Comparison of ENCODE assay signal across 8 mouse cellular contexts in genomic region chr14:56364711-56365237, GRCm38 (mm10). TPM values are rescaled to one million over a fixed set of nuclear protein-coding genes. Genes with fewer than 3 reads are reported as not detected.
DNase-seq lines count a peak whose midpoint lies in the region; ATAC-seq and TF ChIP-seq lines count a peak whose summit lies in the region.

TSS of gene Atp12a (plus strand) at chr14:56365068.

- H3K9ac ChIP-seq in embryonic facial prominence, embryonic 13.5 days, result peak within 1 kb of the TSS; percentile 57
- no peak within 1 kb of the TSS for H3K9ac ChIP-seq in kidney, embryonic 15.5 days

- H3K4me2 ChIP-seq in embryonic facial prominence, embryonic 13.5 days, result peak within 1 kb of the TSS; percentile 86
- H3K4me2 ChIP-seq in kidney, embryonic 15.5 days, result peak within 1 kb of the TSS; percentile 88

- no peak for ATAC-seq in embryonic facial prominence, embryonic 13.5 days (ENCODE audit: insufficient number of reproducible peaks, insufficient read depth, low FRiP score, low TSS enrichment, low read depth)
- peak; percentile 29; the same call in 1 of the 2 replicates for ATAC-seq in kidney, embryonic 15.5 days (replicated peaks; ENCODE audit: low FRiP score)
- ATAC-seq in megakaryocyte-erythroid progenitor cell, adult 5-6 weeks (replicated peaks; ENCODE audit: low FRiP score, low TSS enrichment, poor library complexity, severe bottlenecking), result no peak

- no peak within 1 kb of the TSS for H3K27ac ChIP-seq in layer of hippocampus, adult 2 months
- H3K27ac ChIP-seq in embryonic facial prominence, embryonic 13.5 days, result no peak within 1 kb of the TSS
- no peak within 1 kb of the TSS for H3K27ac ChIP-seq in kidney, embryonic 15.5 days

- H3K4me3 ChIP-seq in layer of hippocampus, adult 2 months, result peak within 1 kb of the TSS; percentile 44
- H3K4me3 ChIP-seq in embryonic facial prominence, embryonic 13.5 days, result peak within 1 kb of the TSS; percentile 46
- H3K4me3 ChIP-seq in kidney, embryonic 15.5 days (replicated peaks), result peak within 1 kb of the TSS; percentile 47

- no peaks in the 10 kb centered on the region for H3K9me3 ChIP-seq in embryonic facial prominence, embryonic 13.5 days
- H3K9me3 ChIP-seq in kidney, embryonic 15.5 days (replicated peaks), result no peaks in the 10 kb centered on the region

- peaks cover 60% of the 10 kb centered on the region for H3K27me3 ChIP-seq in embryonic facial prominence, embryonic 13.5 days
- peaks cover 64% of the 10 kb centered on the region for H3K27me3 ChIP-seq in kidney, embryonic 15.5 days

- whole genome bisulfite sequencing in embryonic facial prominence, embryonic 13.5 days, result 2% methylated on average over 48 of the region's 48 CpGs
- 1% methylated on average over 48 of the region's 48 CpGs for WGBS in kidney, embryonic 15.5 days

- TF ChIP-seq CTCF in layer of hippocampus, adult 2 months (conservative IDR thresholded peaks at IDR 0.05), result no peak

- no peaks in the 10 kb centered on the region for H3K36me3 ChIP-seq in embryonic facial prominence, embryonic 13.5 days
- H3K36me3 ChIP-seq in kidney, embryonic 15.5 days, result no peaks in the 10 kb centered on the region

- H3K4me1 ChIP-seq in embryonic facial prominence, embryonic 13.5 days, result peaks cover 17% of the 10 kb centered on the region
- peaks cover 19% of the 10 kb centered on the region for H3K4me1 ChIP-seq in kidney, embryonic 15.5 days

- no peak for DNase-seq in layer of hippocampus, adult 2 months (ENCODE audit: low spot score in 2 of 2)
- DNase-seq in layer of hippocampus, postnatal 25 days (ENCODE audit: extremely low spot score in 1 of 2, low spot score in 1 of 2), result no peak
- DNase-seq in neural tube, embryonic 10.5 days (ENCODE audit: extremely low spot score, low spot score), result peak; percentile 22
- DNase-seq in layer of hippocampus, adult 9-11 months, result no peak
- no peak for DNase-seq in gastrocnemius, adult 8-10 months (ENCODE audit: low spot score in 2 of 2)

RNA-seq across cellular contexts. Expression of gene Atp12a, which starts in this region (rescaled TPM):
- not detected for total RNA-seq in layer of hippocampus, adult 2 months (2021)
- total RNA-seq in layer of hippocampus, postnatal 25 days (2021), result not detected
- 0.11 and 0.15 TPM in 2 replicates for polyA plus RNA-seq in embryonic facial prominence, embryonic 13.5 days (2015; fragmentation: Nextera tagmentation; extraction: Ambion mirVana)
- polyA plus RNA-seq in kidney, embryonic 15.5 days (2015; fragmentation: Nextera tagmentation; extraction: Ambion mirVana), result 1.5 and 1.6 TPM in 2 replicates
- not detected in 2 replicates for total RNA-seq in megakaryocyte-erythroid progenitor cell, adult 5-6 weeks (2014; fragmentation: Nextera tagmentation)
- total RNA-seq in megakaryocyte-erythroid progenitor cell, adult 5-6 weeks (2017), result not detected in 2 replicates
- total RNA-seq in gastrocnemius, adult 8-10 months (2022), result not detected
